Mouse (Mus musculus) 3134 (cell line): ENCODE results near the gene Cog4.
A peak's percentile ranks its signal among the peaks of the same experiment; 100 is the strongest.
"Not testable (repeated sequence)": the region's sequence is repeated elsewhere in the genome, so short reads cannot be mapped to it uniquely, and the experiment has no call there.

Source experiments
- DNase-seq: peaks from one replicate; pipeline ENCODE4 v3.0.0-alpha.2; 2011; ENCODE audit warnings: low spot score; ENCODE audit not compliant: insufficient read length; ENCODE audit errors: extremely low read depth

Gene Cog4

GRCm38 (mm10) chr8:110824861-110825260, 21.5 kb upstream of the Cog4 start:
- DNase-seq, result no peak

GRCm38 (mm10) chr8:110828511-110828910, 17.9 kb upstream of the Cog4 start:
- peak; percentile 50 for DNase-seq

GRCm38 (mm10) chr8:110831956-110832355, 14.4 kb upstream of the Cog4 start:
- no peak for DNase-seq

- no peak for DNase-seq
Measured at GRCm38 (mm10) chr8:110842012-110842574, 4.3 kb upstream of the Cog4 start.

GRCm38 (mm10) chr8:110843207-110843606, 3.2 kb upstream of the Cog4 start:
- no peak for DNase-seq

- DNase-seq, result no peak
Measured at GRCm38 (mm10) chr8:110844941-110845340, 1.5 kb upstream of the Cog4 start.

- DNase-seq, result no peak
Measured at GRCm38 (mm10) chr8:110845821-110846404, 487 bp upstream of the Cog4 start.

- DNase-seq, result no peak
Measured at GRCm38 (mm10) chr8:110847171-110847549, 760 bp downstream of the Cog4 start.

GRCm38 (mm10) chr8:110847645-110848495, 1.5 kb downstream of the Cog4 start:
- no peak for DNase-seq

GRCm38 (mm10) chr8:110851186-110851585, 4.8 kb downstream of the Cog4 start:
- no peak for DNase-seq

- DNase-seq, result not testable (repeated sequence)
Measured at GRCm38 (mm10) chr8:110856073-110856472, 9.7 kb downstream of the Cog4 start.

- peak; percentile 22 for DNase-seq
Measured at GRCm38 (mm10) chr8:110856760-110857461, 10.5 kb downstream of the Cog4 start.

GRCm38 (mm10) chr8:110859651-110860501, 13.5 kb downstream of the Cog4 start:
- DNase-seq, result no peak

GRCm38 (mm10) chr8:110861347-110862025, 15.1 kb downstream of the Cog4 start:
- DNase-seq, result not testable (repeated sequence)

- DNase-seq, result no peak
Measured at GRCm38 (mm10) chr8:110870501-110870900, 24.1 kb downstream of the Cog4 start.

- DNase-seq, result no peak
Measured at GRCm38 (mm10) chr8:110877862-110878261, 31.5 kb downstream of the Cog4 start.

- DNase-seq, result no peak
Measured at GRCm38 (mm10) chr8:110881741-110882310, 35.4 kb downstream of the Cog4 start.

- no peak for DNase-seq
Measured at GRCm38 (mm10) chr8:110883824-110884223, 37.4 kb downstream of the Cog4 start.

- no peak for DNase-seq
Measured at GRCm38 (mm10) chr8:110886634-110887033, 40.2 kb downstream of the Cog4 start.
